Comparison of ENCODE assay signal across 15 mouse cellular contexts in genomic region chrX:117770252-117770651, GRCm38 (mm10).
DNase-seq lines count a peak whose midpoint lies in the region; ATAC-seq and TF ChIP-seq lines count a peak whose summit lies in the region.
"Had no signal": no experiment of that assay in that cellular context is flagged by ENCODE, and none has a peak within 500 bp of the region (broad histone marks: within the 10 kb centered on the region; RNA-seq: fewer than 3 reads in every experiment).

No protein-coding gene starts in this region.

- 78% methylated on average over 2 of the region's 2 CpGs for WGBS in intestine, postnatal 0 days

- H3K4me3 ChIP-seq in intestine, postnatal 0 days (ENCODE audit: low read depth, low read length), result no peak overlapping the region
- H3K4me3 ChIP-seq: liver, embryonic 15.5 days; neural tube, embryonic 13.5 days had no signal

- peak; percentile 67; the same call in 1 of the 2 replicates for ATAC-seq in intestine, postnatal 0 days
- ATAC-seq: CD4-positive, CD25-positive, alpha-beta regulatory T cell, adult 4 months had no signal

- no peak overlapping the region for H3K4me2 ChIP-seq in intestine, postnatal 0 days (replicated peaks; ENCODE audit: low read depth)
- H3K4me2 ChIP-seq: liver, embryonic 15.5 days; neural tube, embryonic 13.5 days had no signal

- peak; percentile 7 for DNase-seq in layer of hippocampus, adult 11-12 months (ENCODE audit: low spot score)
- no peak for DNase-seq in layer of hippocampus, postnatal 36 days
- DNase-seq in 3134 (ENCODE audit: extremely low read depth, insufficient read length, low spot score), result peak; percentile 0
- DNase-seq in Muller cell, postnatal 12 days (ENCODE audit: inconsistent ontology term), result peak; percentile 43
- DNase-seq in testis, postnatal 14 days (ENCODE audit: low spot score), result no peak
- no peak for DNase-seq in gastrocnemius, postnatal 10 days
- DNase-seq in adrenal gland, postnatal 36 days, result no peak
- DNase-seq: cerebellum, adult 2 months; embryo, embryonic 11 days; kidney, postnatal 25 days; thymus, adult 18-20 months had no signal

- no peaks in the 10 kb centered on the region for H3K9me3 ChIP-seq in intestine, postnatal 0 days (ENCODE audit: control insufficient read depth)
- H3K9me3 ChIP-seq: liver, embryonic 15.5 days; neural tube, embryonic 13.5 days had no signal

- TF ChIP-seq CTCF in intestine, postnatal 0 days (IDR thresholded peaks at IDR 0.05; ENCODE audit: low read depth), result no peak

- H3K27ac ChIP-seq in intestine, postnatal 0 days (ENCODE audit: low read depth, low read length), result no peak overlapping the region
- H3K27ac ChIP-seq: liver, embryonic 15.5 days; neural tube, embryonic 13.5 days had no signal

- no peaks in the 10 kb centered on the region for H3K27me3 ChIP-seq in intestine, postnatal 0 days (replicated peaks; ENCODE audit: control insufficient read depth, insufficient read depth, low read length)
- H3K27me3 ChIP-seq: liver, embryonic 15.5 days; neural tube, embryonic 13.5 days had no signal

- no peaks in the 10 kb centered on the region for H3K4me1 ChIP-seq in intestine, postnatal 0 days (replicated peaks; ENCODE audit: control insufficient read depth, insufficient read depth, low read length)
- H3K4me1 ChIP-seq: liver, embryonic 15.5 days; neural tube, embryonic 13.5 days had no signal

- no peaks in the 10 kb centered on the region for H3K36me3 ChIP-seq in intestine, postnatal 0 days (ENCODE audit: control insufficient read depth, insufficient read depth)
- H3K36me3 ChIP-seq: liver, embryonic 15.5 days; neural tube, embryonic 13.5 days had no signal

- H3K9ac ChIP-seq in intestine, postnatal 0 days (ENCODE audit: low read depth, low read length), result no peak overlapping the region
- H3K9ac ChIP-seq: liver, embryonic 15.5 days; neural tube, embryonic 13.5 days had no signal

Comparison
In these comparisons a context has a peak if more than half of its experiments do, and no peak if none do; other contexts are left out.
1. DNase-seq: peak in layer of hippocampus, adult 11-12 months (single experiment), 3134 (single experiment) and Muller cell, postnatal 12 days (single experiment); none in layer of hippocampus, postnatal 36 days (0 of 2), testis, postnatal 14 days (single experiment), gastrocnemius, postnatal 10 days (single experiment) and adrenal gland, postnatal 36 days (0 of 2).